Mouse (Mus musculus): ENCODE data around the gene Ss18l1.

- TF ChIP-seq CTCF (IDR thresholded peaks at IDR 0.05; ENCODE audit: low read depth) (no peak), EP300 (IDR thresholded peaks at IDR 0.05; ENCODE audit: low read depth) (no peak)
These were observed 23.7 kb upstream of the Ss18l1 start for GRCm38 (mm10) chr2:180018573-180018972.

All from liver, postnatal 0 days (tissue).